Mouse (Mus musculus): ENCODE results near the gene Rftn1. TPM values are rescaled to one million over a fixed set of nuclear protein-coding genes. Genes with fewer than 3 reads are reported as not detected.

Rftn1 gene
- polyA plus RNA-seq, 1 experiment from 2014 or later, result 4.2 TPM

- 91% methylated on average over 6 of the region's 6 CpGs for WGBS
- H3K27ac ChIP-seq (replicated peaks), result no peak overlapping the region; the same call in 1 of the 2 replicates
Measured at GRCm38 (mm10) chr17:49982611-49983390, 207.7 kb downstream of the Rftn1 start.

DNA sequence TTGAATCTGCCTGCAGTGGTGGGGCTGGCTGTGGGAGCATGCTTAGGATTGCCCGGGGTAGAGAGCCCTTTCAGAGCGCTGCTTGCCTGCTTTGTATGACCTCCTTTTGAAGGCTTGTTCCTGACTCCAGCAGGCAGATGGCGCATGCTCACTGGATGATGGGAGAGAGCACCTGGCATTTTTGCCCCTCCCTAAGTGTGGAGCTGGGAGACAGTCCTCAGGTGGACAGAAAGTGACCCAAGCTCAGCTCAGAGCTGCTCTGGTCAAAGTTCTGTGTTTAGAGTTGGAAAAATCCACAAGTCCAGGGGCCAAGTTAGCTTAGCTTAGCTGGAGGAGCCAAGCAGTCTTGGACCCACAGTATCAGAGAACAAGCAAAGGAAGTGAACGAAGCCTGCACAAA lies 208.9 kb downstream of the Rftn1 start:
- Histone ChIP-seq H3K9me3 (replicated peaks) (peaks cover 9% of the 10 kb centered on the region), H3K4me3 (no peak overlapping the region), H3K4me1 (no peaks in the 10 kb centered on the region), H3K27ac (replicated peaks) (no peak overlapping the region), H3K36me3 (no peaks in the 10 kb centered on the region), H3K27me3 (ENCODE audit: low read depth, poor library complexity, severe bottlenecking) (no peaks in the 10 kb centered on the region)
- no peak for DNase-seq (ENCODE audit: low spot score)
- WGBS, result 92% methylated on average over 4 of the region's 4 CpGs

More at GRCm38 (mm10) chr17:49982611-49983390, 207.7 kb downstream of the Rftn1 start:
- no peaks in the 10 kb centered on the region for H3K4me1 ChIP-seq
- H3K4me3 ChIP-seq, result no peak overlapping the region
- H3K9me3 ChIP-seq (replicated peaks), result peaks cover 9% of the 10 kb centered on the region
- H3K27me3 ChIP-seq (ENCODE audit: low read depth, poor library complexity, severe bottlenecking), result no peaks in the 10 kb centered on the region
- DNase-seq (ENCODE audit: low spot score), result no peak
- no peaks in the 10 kb centered on the region for H3K36me3 ChIP-seq

GRCm38 (mm10) chr17:49979761-49980285 lies 210.7 kb downstream of the Rftn1 start:
- no peak for DNase-seq (ENCODE audit: low spot score)
- Histone ChIP-seq H3K9me3 (replicated peaks) (peaks cover 9% of the 10 kb centered on the region), H3K27me3 (ENCODE audit: low read depth, poor library complexity, severe bottlenecking) (no peaks in the 10 kb centered on the region), H3K27ac (replicated peaks) (no peak overlapping the region), H3K36me3 (no peaks in the 10 kb centered on the region), H3K4me3 (no peak overlapping the region), H3K4me1 (no peaks in the 10 kb centered on the region)
- WGBS, result 88% methylated on average over 4 of the region's 4 CpGs

- H3K9me3 ChIP-seq (replicated peaks), result peaks cover 9% of the 10 kb centered on the region
- H3K27me3 ChIP-seq (ENCODE audit: low read depth, poor library complexity, severe bottlenecking), result no peaks in the 10 kb centered on the region
- no peaks in the 10 kb centered on the region for H3K36me3 ChIP-seq
- H3K27ac ChIP-seq (replicated peaks), result no peak overlapping the region
- DNase-seq (ENCODE audit: low spot score), result no peak
- no peak overlapping the region for H3K4me3 ChIP-seq
- no peaks in the 10 kb centered on the region for H3K4me1 ChIP-seq
- WGBS, result 89% methylated on average over 3 of the region's 3 CpGs
Measured at GRCm38 (mm10) chr17:49977424-49977790, 213.1 kb downstream of the Rftn1 start.

DNA sequence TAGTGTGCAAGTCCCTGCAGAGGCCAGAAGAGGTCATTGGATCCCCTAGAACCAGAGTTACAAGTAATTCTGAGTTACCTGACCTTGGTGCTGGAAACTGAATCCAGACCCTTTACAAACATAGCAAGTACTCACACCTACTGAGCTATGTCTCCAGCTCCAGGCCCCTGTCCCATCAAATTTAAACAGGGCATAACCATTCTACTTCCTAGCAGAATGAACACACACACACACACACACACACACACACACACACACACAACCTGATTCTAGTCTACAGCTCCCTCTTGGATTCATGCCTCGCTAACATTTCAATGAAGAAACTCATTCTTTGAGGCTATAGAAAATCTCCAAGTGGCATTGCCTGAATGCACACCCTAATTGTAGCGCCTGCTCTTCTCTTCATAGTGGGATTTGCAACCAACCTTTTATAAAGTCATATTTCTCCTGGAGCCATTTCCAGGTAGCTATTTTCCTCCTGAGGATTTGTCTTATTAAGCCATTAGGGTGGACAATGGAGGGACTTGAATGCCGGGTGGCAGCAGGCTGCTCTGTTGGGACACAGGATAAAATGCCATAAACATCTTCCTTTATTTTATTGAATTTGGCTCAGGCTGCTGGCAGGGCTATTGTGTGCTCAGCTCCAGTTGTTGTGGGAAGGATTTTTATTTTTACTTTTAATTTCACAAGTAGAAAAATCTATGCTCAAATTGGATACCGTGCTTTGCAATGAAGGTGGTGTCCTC lies 213.6 kb downstream of the Rftn1 start:
- no peak overlapping the region for H3K27ac ChIP-seq (replicated peaks)
- DNase-seq (ENCODE audit: low spot score), result no peak
- no peaks in the 10 kb centered on the region for H3K4me1 ChIP-seq
- no peaks in the 10 kb centered on the region for H3K36me3 ChIP-seq
- WGBS, result 81% methylated on average over 4 of the region's 4 CpGs
- H3K27me3 ChIP-seq (ENCODE audit: low read depth, poor library complexity, severe bottlenecking), result no peaks in the 10 kb centered on the region
- H3K9me3 ChIP-seq (replicated peaks), result peaks cover 9% of the 10 kb centered on the region
- no peak overlapping the region for H3K4me3 ChIP-seq

- Histone ChIP-seq H3K27ac (replicated peaks) (no peak overlapping the region), H3K4me1 (no peaks in the 10 kb centered on the region), H3K36me3 (no peaks in the 10 kb centered on the region), H3K4me3 (no peak overlapping the region), H3K9me3 (replicated peaks) (peaks cover 9% of the 10 kb centered on the region), H3K27me3 (ENCODE audit: low read depth, poor library complexity, severe bottlenecking) (no peaks in the 10 kb centered on the region)
- 85% methylated on average over 7 of the region's 7 CpGs for WGBS
- DNase-seq (ENCODE audit: low spot score), result no peak
Measured at GRCm38 (mm10) chr17:49975481-49975880, 215.0 kb downstream of the Rftn1 start.

GRCm38 (mm10) chr17:49974996-49975395 lies 215.5 kb downstream of the Rftn1 start:
- no peaks in the 10 kb centered on the region for H3K4me1 ChIP-seq
- no peak for DNase-seq (ENCODE audit: low spot score)
- no peaks in the 10 kb centered on the region for H3K36me3 ChIP-seq
- peaks cover 4% of the 10 kb centered on the region; the same call in 1 of the 2 replicates for H3K9me3 ChIP-seq (replicated peaks)
- H3K27ac ChIP-seq (replicated peaks), result no peak overlapping the region
- WGBS, result 85% methylated on average over 6 of the region's 6 CpGs
- no peak overlapping the region for H3K4me3 ChIP-seq
- H3K27me3 ChIP-seq (ENCODE audit: low read depth, poor library complexity, severe bottlenecking), result no peaks in the 10 kb centered on the region

DNA sequence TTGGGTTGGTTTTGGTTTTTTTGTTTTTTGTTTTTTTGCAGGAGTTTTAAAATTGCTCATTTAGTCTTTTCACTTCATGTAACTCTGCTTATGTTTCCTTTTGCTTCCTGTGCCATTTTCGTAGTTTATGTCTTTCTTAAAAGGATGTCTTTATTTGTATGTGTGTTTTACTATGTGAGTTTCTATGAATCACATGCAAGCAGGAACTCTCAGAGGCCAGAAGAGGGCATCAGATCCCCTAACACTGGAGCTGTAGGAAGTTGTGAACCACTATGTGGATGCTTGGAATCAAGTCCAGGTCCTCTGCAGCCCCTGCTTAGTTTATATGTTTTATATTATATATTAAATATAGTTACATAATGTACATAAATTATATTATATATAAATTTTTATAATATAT lies 218.3 kb downstream of the Rftn1 start:
- Histone ChIP-seq H3K4me1 (no peaks in the 10 kb centered on the region), H3K27ac (replicated peaks) (no peak overlapping the region), H3K4me3 (no peak overlapping the region), H3K36me3 (no peaks in the 10 kb centered on the region), H3K9me3 (replicated peaks) (no peaks in the 10 kb centered on the region), H3K27me3 (ENCODE audit: low read depth, poor library complexity, severe bottlenecking) (peaks cover 6% of the 10 kb centered on the region; the same call in 1 of the 2 replicates)
- DNase-seq (ENCODE audit: low spot score), result no peak
- 96% methylated on average over 1 of the region's 1 CpGs for WGBS

DNA sequence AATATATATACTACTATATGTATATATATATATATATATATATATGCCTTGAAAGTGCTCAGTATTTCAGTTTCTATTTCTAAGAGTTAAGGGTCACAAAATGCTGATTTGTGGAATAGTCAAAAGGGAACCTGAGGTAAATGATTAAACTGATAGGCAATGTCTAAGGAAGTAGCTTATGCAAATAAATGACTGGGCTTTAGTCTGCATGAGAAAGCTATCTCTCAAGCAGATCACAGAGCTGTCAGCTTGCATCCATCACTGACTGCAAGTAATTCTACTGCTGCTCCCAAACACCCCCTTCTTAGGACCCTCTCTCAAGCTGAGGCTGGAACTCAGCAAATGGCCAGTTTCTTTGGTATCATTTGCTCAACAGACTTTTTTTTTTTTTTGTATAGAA lies 219.4 kb downstream of the Rftn1 start:
- H3K27me3 ChIP-seq (ENCODE audit: low read depth, poor library complexity, severe bottlenecking), result peaks cover 6% of the 10 kb centered on the region; the same call in 1 of the 2 replicates
- no peaks in the 10 kb centered on the region for H3K9me3 ChIP-seq (replicated peaks)
- no peak overlapping the region for H3K27ac ChIP-seq (replicated peaks)
- H3K36me3 ChIP-seq, result no peaks in the 10 kb centered on the region
- no peaks in the 10 kb centered on the region for H3K4me1 ChIP-seq
- DNase-seq (ENCODE audit: low spot score), result no peak
- H3K4me3 ChIP-seq, result no peak overlapping the region

GRCm38 (mm10) chr17:49968467-49969207 lies 221.8 kb downstream of the Rftn1 start:
- no peak overlapping the region for H3K27ac ChIP-seq (replicated peaks)

DNA sequence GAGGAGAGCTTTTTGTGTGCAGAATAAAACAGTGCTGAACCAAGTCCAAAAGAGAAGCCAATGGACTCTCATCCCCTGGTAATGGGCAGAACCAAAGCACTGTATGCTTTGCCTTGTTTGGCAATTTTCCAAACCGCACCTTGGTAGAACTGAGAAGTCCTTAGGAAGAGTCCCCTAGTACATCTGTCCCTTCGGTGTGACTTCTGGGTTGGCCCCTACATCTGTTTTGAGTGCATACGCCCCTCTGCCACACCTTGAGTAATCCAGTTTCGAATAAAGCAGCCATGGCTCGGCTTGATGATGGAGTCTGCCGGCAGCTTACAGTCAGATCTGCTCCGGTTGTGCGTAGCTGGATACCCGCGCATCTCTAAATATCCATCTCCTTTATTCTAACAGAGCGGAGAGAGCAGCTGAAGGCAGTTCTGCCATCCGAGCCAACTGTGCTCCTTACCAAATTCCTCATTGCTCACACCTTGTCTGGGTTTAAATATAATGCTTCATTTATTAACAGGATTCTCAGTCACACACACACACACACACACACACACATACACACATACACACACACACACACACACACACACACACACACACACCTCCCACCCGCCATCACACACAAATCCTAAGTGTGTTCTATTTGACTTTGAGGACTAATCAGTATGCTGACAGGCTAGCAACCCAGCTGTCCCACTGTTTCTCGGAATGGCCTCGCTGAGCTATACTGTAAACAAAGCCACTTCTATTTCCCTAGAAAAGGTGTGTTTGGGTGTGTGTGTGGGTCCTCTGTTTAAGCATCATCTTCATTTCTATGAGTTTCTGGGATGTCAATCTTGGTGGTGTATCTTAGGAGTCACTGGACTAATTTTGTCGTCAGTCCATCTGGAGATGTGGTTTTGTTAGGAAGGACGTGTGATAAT lies 224.4 kb downstream of the Rftn1 start:
- WGBS, result 89% methylated on average over 17 of the region's 17 CpGs
- no peaks in the 10 kb centered on the region for H3K9me3 ChIP-seq (replicated peaks)
- no peaks in the 10 kb centered on the region for H3K36me3 ChIP-seq
- DNase-seq (ENCODE audit: low spot score), result no peak
- no peak overlapping the region for H3K4me3 ChIP-seq
- H3K4me1 ChIP-seq, result no peaks in the 10 kb centered on the region
- no peak overlapping the region for H3K27ac ChIP-seq (replicated peaks)
- H3K27me3 ChIP-seq (ENCODE audit: low read depth, poor library complexity, severe bottlenecking), result peaks cover 6% of the 10 kb centered on the region; the same call in 1 of the 2 replicates

More at GRCm38 (mm10) chr17:49968467-49969207, 221.8 kb downstream of the Rftn1 start:
- H3K27me3 ChIP-seq (ENCODE audit: low read depth, poor library complexity, severe bottlenecking), result peaks cover 6% of the 10 kb centered on the region; the same call in 1 of the 2 replicates
- H3K4me3 ChIP-seq, result no peak overlapping the region
- H3K36me3 ChIP-seq, result no peaks in the 10 kb centered on the region
- 76% methylated on average over 9 of the region's 9 CpGs for WGBS
- no peaks in the 10 kb centered on the region for H3K9me3 ChIP-seq (replicated peaks)
- DNase-seq (ENCODE audit: low spot score), result peak; percentile 24
- no peaks in the 10 kb centered on the region for H3K4me1 ChIP-seq

GRCm38 (mm10) chr17:49965035-49965434 lies 225.4 kb downstream of the Rftn1 start:
- H3K4me3 ChIP-seq, result no peak overlapping the region
- H3K4me1 ChIP-seq, result no peaks in the 10 kb centered on the region
- no peak for DNase-seq (ENCODE audit: low spot score)
- WGBS, result 63% methylated on average over 7 of the region's 7 CpGs
- H3K27me3 ChIP-seq (ENCODE audit: low read depth, poor library complexity, severe bottlenecking), result peaks cover 6% of the 10 kb centered on the region; the same call in 1 of the 2 replicates
- H3K36me3 ChIP-seq, result no peaks in the 10 kb centered on the region
- no peaks in the 10 kb centered on the region for H3K9me3 ChIP-seq (replicated peaks)
- H3K27ac ChIP-seq (replicated peaks), result no peak overlapping the region
